ENCODE assay signal across 31 mouse cellular contexts in the genomic region with DNA sequence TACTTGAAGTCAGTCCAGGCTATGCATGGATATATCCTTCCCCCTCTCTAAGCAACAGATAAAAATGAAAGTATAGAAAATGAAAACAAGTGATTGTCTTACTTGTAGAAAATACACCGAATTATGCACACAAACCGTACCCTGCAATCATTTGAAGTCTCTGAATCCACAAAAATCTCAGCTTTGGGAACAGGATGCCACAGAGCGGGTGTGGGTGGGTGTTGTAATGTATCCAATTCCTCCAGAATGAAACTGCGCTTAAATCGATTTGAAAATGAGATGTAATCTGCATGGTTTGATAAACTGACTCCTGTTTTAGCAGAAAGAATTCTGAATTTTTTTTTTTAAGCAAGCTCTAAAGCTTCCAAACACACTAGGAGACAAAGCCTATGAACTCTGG.
DNase-seq lines count a peak whose midpoint lies in the region.
"Had no signal": no experiment of that assay in that cellular context is flagged by ENCODE, and none has a peak within 500 bp of the region (broad histone marks: within the 10 kb centered on the region; RNA-seq: fewer than 3 reads in every experiment).

No protein-coding gene starts in this region.

- H3K9me3 ChIP-seq in forebrain, embryonic 10.5 days, result no peaks in the 10 kb centered on the region
- H3K9me3 ChIP-seq: embryonic facial prominence, embryonic 15.5 days; forebrain, embryonic 15.5 days; heart, embryonic 15.5 days; limb, embryonic 15.5 days; lung, embryonic 15.5 days; midbrain, embryonic 15.5 days; neural tube, embryonic 13.5 days; stomach, embryonic 15.5 days had no signal

- peaks cover 11% of the 10 kb centered on the region; the same call in 1 of the 2 replicates for H3K27me3 ChIP-seq in forebrain, embryonic 10.5 days (ENCODE audit: poor library complexity, severe bottlenecking)
- H3K27me3 ChIP-seq: heart, embryonic 15.5 days; limb, embryonic 15.5 days; lung, embryonic 15.5 days; megakaryocyte, embryonic 14.5 days; midbrain, embryonic 15.5 days had no signal

- peaks cover 60% of the 10 kb centered on the region for H3K4me1 ChIP-seq in forebrain, embryonic 10.5 days
- H3K4me1 ChIP-seq: heart, embryonic 15.5 days; megakaryocyte, embryonic 14.5 days had no signal

- DNase-seq in layer of hippocampus, adult 11-12 months (ENCODE audit: low spot score), result peak; percentile 25
- DNase-seq in layer of hippocampus, postnatal 10 days (ENCODE audit: low spot score in 2 of 2), result no peak
- DNase-seq in right cerebral cortex, adult 2 months (ENCODE audit: low spot score in 2 of 2), result peak; percentile 9 to 13
- DNase-seq in right cerebral cortex, postnatal 25 days, result no peak
- DNase-seq in layer of hippocampus, adult 9-10 months (ENCODE audit: low spot score), result peak; percentile 16
- peak; percentile 34 for DNase-seq in telencephalon, adult 2 months (ENCODE audit: low read depth, low spot score)
- DNase-seq in spleen, adult 18-20 months, result no peak
- DNase-seq in forebrain, embryonic 10.5 days (ENCODE audit: extremely low spot score, low spot score), result no peak
- DNase-seq: adrenal gland, postnatal 36 days; cerebellum, adult 11-12 months; cerebellum, postnatal 14 days; gastrocnemius, postnatal 25 days; heart, postnatal 36 days; kidney, adult 2 months; left cerebral cortex, postnatal 4 days; lung, postnatal 36 days; retina, postnatal 1 day; thymus, adult 18-20 months; thymus, postnatal 36 days had no signal

- 89% methylated on average over 5 of the region's 5 CpGs for WGBS in forebrain, embryonic 10.5 days

- H3K4me3 ChIP-seq in forebrain, embryonic 10.5 days, result no peak overlapping the region
- H3K4me3 ChIP-seq: embryonic facial prominence, embryonic 15.5 days; forebrain, embryonic 15.5 days; heart, embryonic 15.5 days; limb, embryonic 15.5 days; lung, embryonic 15.5 days; megakaryocyte, embryonic 14.5 days; midbrain, embryonic 15.5 days; neural tube, embryonic 13.5 days; stomach, embryonic 15.5 days had no signal

- H3K27ac ChIP-seq in forebrain, embryonic 10.5 days, result no peak overlapping the region
- H3K27ac ChIP-seq: forebrain, embryonic 15.5 days; heart, embryonic 15.5 days; hindbrain, embryonic 14.5 days; kidney, postnatal 0 days; limb, embryonic 15.5 days; liver, embryonic 14.5 days; lung, embryonic 15.5 days; midbrain, embryonic 15.5 days; neural tube, embryonic 13.5 days; stomach, embryonic 15.5 days had no signal

- H3K36me3 ChIP-seq in forebrain, embryonic 10.5 days (replicated peaks), result no peaks in the 10 kb centered on the region
- H3K36me3 ChIP-seq: embryonic facial prominence, embryonic 15.5 days; forebrain, embryonic 15.5 days; heart, embryonic 15.5 days; limb, embryonic 15.5 days; lung, embryonic 15.5 days; midbrain, embryonic 15.5 days; neural tube, embryonic 13.5 days; stomach, embryonic 15.5 days had no signal

Comparison
In these comparisons a context has a peak if more than half of its experiments do, and no peak if none do; other contexts are left out.
1. DNase-seq: peak in layer of hippocampus, adult 11-12 months (single experiment), right cerebral cortex, adult 2 months (2 of 2), layer of hippocampus, adult 9-10 months (single experiment) and telencephalon, adult 2 months (single experiment); none in layer of hippocampus, postnatal 10 days (0 of 2), right cerebral cortex, postnatal 25 days (single experiment), spleen, adult 18-20 months (0 of 2) and forebrain, embryonic 10.5 days (single experiment).